Mouse (Mus musculus): ENCODE data around the gene Slc27a1. TPM values are rescaled to one million over a fixed set of nuclear protein-coding genes. Genes with fewer than 3 reads are reported as not detected.

Gene Slc27a1
- 183 and 191 TPM in 2 replicates for polyA plus RNA-seq (2012; rRNA removed)

DNA sequence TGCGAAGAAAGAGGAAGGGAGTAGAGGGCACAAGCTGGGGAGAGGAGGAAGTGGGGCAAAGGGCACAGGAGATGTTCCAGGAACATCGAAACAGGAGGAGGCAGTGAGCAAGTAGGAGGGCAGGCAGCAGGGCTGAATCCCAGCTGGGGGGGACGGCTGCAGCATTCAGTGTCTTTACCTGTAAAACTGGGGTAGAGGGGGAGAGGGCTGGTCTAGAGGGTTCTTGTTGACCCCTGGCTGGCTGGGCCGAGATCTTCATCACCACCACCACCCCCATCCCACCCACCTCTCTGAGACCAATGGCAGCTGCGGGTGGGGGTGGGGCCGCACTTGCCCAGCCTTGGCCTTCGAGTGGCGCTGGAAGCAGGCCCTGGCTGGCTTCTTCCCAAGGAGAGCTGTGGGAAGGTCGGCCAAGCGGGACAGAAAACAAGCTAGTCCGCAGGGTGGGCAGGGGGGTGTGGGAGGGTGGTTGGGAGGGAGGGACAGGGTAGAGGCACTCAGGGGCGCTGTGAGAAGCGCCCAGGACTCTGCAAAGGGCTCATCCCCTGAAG lies at the start of gene Slc27a1:
Slc27a1 (plus strand) TSS at position 496 of the 551 bp plus-strand sequence.
- peak in 1 of 2 experiments; percentile 77 for DNase-seq (ENCODE audit: extremely low spot score in 1 of 2, low spot score in 1 of 2)

DNA sequence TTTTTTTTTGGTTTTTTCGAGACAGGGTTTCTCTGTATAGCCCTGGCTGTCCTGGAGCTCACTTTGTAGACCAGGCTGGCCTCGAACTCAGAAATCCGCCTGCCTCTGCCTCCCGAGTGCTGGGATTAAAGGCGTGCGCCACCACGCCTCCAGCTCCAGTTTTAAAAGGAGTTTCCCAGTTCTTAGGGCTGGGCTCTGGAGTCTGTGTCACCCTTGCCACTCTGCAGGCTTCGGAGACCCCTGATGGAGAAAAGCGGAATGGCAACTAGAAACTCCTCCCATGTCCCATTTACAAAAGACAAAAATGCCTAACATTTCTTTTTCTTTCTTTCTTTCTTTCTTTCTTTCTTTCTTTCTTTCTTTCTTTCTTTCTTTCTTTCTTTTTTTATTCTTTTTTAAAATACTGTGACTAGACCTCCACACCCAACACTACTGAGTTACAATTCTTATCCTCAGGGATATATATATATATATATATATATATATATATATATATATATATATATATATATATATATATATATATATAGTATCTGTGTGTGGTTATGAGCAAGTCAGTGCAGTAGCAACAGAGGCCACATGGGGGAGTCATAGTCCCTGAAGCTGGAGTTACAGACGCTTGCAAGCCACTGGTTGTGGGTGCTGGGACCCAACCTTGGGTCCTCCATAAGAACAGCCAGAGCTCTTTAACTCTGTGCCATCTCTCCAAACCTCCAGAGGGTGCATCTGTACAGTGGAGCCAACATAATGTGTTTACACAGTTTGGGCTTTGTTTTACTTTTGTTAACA lies 49.5 kb upstream of the Slc27a1 start:
- DNase-seq (ENCODE audit: extremely low spot score in 1 of 2, low spot score in 1 of 2), result peak in 1 of 2 experiments; percentile 51

DNA sequence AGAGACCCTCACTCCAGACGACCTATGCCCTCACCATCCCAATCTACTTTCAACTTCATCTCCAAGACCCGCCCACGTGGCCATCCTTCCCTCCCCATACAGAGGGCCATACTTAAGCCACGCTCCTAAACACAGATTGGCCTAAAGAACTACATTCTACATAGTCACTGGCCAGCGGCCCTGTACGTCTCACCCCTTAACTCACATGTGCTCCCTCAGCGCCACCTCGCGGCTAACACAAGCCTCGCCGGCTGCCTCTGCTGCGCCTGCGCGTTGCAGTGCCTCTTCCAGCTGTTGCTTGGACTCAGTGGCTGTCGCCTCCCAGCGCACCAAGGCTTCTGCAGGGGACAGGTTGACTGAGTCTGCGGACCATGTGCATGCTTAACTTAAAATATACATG lies 47.0 kb upstream of the Slc27a1 start:
- peak; percentile 81 to 95 for DNase-seq (ENCODE audit: extremely low spot score in 1 of 2, low spot score in 1 of 2)

DNA sequence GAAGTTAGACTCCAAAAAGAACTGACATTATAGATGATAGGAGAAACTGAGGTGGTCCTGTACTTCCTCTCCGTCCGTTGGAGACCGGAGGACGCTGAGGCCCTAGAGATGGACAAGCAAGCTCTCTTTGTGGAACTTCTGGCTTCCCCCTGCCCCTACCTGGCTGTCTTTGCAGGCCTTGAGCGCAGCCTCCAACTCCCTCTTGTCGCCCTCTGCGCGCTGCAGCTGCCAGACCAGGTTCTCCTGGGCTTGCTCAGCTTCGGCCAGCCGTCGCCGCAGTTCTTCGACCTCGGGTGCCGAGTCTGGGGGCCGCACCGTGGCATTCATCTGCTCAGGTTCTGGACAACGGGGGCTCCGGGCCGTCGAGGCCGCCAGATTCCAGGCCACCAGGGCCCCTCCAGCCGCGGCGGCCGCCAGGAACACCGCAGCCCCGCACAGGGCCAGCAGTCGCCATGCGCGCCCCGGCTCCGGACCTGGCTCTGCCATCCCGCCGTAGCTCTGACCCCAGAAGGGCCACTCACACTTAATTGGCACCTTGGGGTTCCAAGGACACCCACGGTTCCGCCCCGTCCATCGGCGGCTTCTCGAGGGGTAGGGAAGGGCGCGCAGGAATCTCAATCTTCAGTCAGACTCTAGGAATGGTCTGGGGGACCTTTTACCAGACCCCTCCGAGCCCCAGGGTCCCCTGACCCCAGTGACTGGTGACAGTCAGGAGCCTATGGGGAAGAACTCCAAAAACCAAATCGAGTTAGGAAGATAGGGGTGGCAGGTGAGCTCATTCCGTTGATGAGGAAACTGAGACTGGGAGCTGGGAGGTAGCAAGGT lies 43.2 kb upstream of the Slc27a1 start, which contains the start of gene Ccdc194:
Ccdc194 (minus strand) TSS at position 486 of the 825 bp plus-strand sequence.
- no peak for DNase-seq (ENCODE audit: extremely low spot score in 1 of 2, low spot score in 1 of 2)

DNA sequence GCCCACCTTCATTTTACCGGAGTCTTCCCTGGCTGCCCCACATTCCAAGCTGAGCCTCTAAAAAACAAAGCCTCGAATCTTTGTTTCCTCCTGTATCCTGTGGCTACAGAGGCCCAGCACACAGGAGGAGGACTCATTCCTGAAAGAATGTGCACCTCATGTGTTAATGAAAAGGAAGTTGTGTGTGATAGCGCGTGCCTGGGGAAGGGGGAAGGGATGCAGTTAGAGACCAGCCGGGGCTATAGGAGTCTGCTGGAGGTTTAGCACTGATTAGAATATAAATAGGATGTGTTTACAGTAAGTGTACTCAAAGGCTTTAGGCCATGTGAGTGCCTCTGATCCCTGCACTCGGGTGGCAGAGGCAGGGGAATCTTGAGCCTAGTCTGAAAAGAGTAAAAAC lies 42.4 kb upstream of the Slc27a1 start:
- no peak for DNase-seq (ENCODE audit: extremely low spot score in 1 of 2, low spot score in 1 of 2)

DNA sequence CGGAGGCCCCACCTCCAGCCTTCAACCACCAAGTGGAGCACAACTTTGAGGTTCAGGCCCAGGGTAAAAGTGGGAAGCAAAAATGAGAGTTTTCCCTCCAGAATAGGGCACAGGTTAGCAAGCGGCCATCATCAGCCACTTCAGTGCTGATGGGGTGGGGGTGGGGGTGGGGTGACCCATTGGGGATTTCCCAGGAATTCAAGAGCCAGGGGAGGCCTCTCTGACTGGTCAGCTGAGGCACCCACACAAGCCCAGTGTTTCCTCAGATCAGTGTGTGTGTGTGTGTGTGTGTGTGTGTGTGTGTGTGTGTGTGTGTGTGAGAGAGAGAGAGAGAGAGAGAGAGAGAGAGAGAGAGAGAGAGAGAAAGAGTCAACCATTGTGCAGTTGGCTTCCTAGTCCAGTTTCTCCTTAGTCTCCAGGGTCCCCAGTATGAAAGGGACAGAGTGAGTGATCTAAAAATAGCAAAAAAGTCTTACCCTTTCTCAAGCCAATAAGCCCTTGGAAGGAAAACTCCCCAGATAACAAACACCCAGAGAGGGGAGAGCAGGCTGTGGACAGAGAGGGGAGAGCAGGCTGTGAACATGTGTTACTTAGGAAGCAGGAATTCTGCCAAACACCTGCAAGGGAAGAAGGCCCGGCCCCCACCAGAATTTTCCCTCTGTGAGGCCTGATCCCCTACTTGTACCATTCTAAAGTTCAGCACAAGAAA lies 41.4 kb upstream of the Slc27a1 start:
- DNase-seq (ENCODE audit: extremely low spot score in 1 of 2, low spot score in 1 of 2), result no peak

DNA sequence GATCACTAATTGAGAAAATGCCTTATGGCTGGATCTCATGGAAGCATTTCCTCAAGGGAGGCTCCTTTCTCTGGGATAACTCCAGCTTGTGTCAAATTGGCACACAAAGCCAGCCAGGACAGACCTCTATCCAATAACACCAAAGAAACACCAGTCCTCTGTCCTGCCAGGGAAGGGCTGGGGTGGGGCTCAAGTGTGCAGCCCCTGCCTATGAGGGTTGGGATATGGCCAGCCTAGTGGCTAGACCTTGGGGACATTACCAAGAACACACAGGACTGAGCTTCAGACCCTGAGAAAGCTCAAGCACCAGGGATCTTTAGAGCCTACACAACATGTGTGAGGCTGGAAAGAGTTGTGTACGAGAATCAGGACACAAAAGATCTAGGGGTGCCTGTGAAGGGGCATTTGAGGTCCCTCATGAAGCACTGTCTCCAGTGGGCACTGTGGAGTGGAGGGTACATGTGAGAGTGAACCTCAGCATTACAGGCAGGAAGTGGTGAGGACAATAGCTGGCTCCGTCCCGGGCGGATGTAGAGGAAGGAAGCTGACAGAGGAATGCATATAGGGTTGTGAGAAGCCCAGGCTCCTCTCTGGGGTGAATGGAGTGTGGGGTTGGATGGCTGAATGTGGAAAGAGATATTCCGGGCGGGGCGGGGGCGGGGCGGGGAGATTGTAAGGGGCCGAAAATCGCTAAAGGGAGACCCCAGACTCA lies 40.2 kb upstream of the Slc27a1 start:
- no peak for DNase-seq (ENCODE audit: extremely low spot score in 1 of 2, low spot score in 1 of 2)

DNA sequence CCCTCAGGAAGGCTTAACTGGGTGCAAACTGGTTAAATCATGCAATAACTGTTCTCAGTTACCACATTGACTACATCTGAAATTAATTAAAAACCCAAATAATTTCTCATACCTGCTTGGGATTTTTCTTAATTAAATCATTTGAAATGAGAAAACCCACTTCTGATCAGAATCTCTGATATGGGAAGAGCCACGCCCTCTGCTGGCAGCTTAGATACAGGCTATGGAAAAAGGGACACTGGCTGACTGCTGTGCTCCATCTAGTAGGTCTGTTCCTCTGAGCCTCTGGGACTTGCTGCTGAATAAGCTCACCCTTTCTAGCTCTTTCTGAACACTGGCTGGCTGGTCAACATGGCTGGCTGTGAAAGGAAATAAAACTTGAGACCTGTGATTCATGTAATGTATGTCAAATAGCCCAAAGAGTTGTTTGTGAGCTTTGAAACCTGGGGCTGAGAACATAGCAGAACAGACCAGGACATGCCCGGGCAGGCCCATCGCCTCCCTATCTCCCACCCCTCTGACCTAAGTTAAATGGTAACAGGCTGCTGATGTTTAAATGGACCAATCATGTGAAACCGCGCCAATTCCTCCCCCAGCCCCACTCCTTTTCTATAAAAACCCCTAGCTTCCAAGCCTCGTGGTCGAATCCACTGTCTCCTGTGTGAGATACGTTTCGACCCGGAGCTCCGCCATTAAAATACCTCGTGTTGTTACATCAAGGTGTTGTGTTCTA lies 37.8 kb upstream of the Slc27a1 start:
- DNase-seq (ENCODE audit: extremely low spot score in 1 of 2, low spot score in 1 of 2), result peak in 1 of 2 experiments; percentile 56

DNA sequence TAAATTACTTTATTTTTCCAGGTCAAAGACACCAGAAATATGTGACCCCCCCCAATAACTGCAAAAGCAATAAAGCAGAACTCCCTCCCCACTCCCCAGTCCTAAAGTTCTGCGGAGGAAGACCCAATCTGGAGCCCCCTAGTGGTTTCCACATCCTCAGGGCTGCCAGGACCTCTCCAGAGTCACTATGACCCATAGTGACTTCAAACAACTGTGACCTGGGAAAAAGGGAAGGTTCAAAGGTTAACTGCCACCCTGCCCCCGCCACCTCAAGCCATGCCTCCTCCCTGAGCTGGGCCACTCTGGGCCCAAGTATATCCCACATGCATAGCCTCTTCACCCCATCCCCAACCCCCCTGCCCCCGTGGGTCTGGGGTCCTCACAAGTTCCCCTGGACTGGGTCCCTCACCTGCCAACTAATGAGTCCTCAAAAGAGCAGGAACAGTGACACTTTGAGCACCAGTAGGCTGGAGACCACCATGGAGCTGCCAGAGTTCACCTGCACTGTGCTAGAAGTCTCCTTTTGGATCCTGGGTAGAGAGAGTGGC lies 34.3 kb upstream of the Slc27a1 start:
- no peak for DNase-seq (ENCODE audit: extremely low spot score in 1 of 2, low spot score in 1 of 2)

DNA sequence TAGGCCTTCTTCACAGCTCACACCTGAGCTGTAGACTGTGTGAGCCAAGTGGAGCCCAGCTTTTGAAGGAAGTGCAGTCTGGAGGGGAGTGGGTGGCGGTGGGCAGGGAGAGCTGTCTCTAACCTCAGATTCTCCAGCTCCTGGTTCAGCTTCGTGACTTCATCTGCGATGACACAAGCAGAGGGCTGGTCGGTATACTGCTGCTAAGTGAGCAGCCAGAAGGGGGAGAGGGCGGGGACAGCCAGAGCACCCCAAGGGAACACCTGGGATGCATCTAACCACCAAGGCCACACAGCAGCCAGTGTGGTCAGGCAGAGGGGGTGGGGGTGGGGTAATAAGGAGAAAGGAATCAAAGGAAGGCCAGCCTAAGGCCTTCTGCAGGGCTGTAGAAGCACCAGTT lies 33.0 kb upstream of the Slc27a1 start:
- no peak for DNase-seq (ENCODE audit: extremely low spot score in 1 of 2, low spot score in 1 of 2)

DNA sequence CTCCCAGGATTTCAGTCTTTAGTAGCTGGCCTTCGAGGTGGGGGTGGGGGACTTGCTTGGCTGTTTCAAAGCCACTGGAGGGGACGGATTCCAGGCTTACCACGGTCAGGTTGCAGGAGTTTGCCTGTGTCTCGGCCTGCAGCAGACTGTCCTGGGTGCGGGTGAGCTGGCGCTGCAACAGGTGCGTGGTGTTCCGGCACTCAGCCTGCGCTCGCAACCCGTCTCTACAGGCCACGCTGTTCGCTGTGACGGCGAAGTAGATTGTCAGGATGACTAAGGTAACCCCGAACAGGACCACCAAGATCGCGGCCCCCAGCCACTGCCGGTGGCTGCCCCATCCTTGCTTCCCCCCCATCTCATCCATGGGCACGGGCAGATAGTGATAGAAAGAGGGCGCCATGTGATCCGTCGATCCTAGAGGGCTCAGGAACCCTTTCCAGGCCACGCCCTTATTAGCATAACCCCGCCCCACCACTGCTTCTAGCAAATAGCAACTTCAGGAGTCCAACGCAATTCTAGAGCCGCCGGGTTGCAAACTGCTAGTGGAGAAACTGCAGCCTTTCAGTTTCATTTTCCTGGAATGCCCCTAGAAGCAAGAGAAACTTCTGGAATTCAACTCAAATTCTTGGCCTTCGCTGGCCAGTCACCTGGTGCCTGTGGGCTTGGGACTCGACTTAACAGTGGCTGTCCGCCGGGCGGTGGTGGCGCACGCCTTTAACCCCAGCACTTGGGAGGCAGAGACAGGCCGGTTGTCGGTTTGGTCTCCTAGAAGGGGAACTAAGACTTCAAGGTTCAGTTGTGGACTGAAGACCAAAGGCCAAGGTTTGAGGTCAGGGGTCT lies 31.4 kb upstream of the Slc27a1 start, which contains the start of gene Bst2:
Bst2 (minus strand) TSS at position 429 of the 840 bp plus-strand sequence.
- DNase-seq (ENCODE audit: extremely low spot score in 1 of 2, low spot score in 1 of 2), result peak in 1 of 2 experiments; percentile 51

DNA sequence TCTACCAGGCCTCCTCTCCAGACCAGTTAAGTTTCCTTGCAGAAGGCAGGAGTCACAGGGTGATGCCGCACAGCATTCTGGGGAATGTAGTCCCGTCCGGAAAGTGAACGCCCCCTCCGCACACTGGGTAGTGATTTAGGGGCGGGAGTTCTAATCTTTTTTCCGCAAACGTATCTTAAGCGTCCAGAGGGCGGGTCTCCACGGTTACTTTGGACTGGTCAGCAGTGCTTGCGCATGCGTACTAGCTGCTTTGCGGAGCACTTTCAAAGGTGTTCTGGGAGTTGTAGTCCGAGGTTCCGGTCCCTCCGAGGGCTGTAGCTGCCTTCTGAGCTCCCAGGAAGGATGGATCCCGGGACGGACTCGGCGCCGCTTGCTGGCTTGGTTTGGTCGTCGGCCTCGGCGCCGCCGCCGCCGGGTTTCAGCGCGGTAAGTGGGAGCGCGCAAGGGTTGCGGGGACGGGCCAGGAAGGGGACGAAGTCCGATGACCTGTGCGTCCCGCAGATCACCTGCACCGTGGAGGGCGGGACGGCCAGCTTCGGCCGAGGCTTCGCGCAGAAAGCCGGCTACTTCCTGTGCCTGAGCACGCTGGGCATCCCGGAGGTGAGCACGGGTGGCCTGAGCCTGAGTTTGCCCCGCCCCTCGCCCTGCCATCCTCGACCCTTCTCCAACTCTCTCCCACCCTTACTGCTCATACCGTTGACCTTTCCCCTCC lies 25.9 kb upstream of the Slc27a1 start, which contains the start of gene Mvb12a:
Mvb12a (plus strand) TSS at position 291 of the 712 bp plus-strand sequence.
- DNase-seq (ENCODE audit: extremely low spot score in 1 of 2, low spot score in 1 of 2), result peak; percentile 99

DNA sequence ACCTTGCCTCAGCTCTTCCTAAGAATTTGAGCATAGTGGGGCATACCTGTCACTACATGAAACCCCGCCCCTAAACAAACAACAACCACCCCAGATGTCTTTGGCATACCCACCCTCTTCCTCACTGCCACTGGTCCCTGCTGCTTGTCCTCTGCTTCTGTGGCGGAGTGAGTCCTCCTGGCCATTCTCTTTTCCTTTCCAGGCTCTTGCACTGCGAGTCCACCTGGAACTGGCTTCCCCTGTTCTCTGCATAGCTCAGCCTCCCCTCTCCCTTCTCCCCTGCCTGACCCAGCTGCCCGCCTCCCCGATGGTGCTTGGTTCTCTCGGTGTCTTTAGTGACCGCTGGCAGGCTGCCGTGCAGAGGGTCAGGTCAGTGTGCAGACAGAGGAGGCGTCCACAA lies 24.9 kb upstream of the Slc27a1 start:
- DNase-seq (ENCODE audit: extremely low spot score in 1 of 2, low spot score in 1 of 2), result no peak

DNA sequence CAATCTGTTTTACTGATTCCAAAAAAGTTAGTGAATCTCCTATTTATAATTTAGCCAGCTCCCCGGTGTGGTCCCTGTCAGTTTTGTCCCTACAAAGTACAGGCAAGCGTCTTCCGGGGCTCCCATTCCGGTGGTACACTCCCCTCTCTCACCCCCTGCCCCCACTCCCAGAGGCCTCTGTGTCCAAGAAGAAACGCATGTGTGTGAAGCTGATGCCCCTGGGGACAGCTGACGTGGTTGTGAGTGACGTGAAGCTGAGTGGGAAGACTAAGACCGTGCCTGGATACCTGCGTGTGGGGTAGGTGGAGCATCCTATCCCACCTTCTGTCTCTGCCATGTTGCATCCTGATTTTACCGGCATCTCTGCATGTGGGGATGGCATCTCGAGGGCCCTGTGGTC lies 23.6 kb upstream of the Slc27a1 start:
- no peak for DNase-seq (ENCODE audit: extremely low spot score in 1 of 2, low spot score in 1 of 2)

DNA sequence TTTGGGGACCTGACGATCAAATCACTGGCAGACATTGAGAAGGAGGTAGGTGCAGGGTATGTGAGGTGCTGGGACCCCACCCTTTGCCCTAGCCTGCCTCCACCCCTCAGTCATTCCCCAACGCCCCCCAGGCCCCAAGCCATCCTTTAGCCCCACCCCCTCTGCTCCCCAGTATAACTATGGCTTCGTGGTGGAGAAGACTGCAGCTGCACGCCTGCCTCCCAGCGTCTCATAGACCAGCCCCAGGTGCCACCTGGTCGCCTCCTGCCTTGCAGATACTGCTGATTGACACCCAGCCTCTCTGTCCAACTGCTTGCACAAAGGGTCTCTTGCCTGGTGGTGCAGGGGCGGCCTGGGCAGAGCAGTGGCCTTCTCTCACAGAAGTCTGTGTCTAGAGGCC lies 21.1 kb upstream of the Slc27a1 start:
- DNase-seq (ENCODE audit: extremely low spot score in 1 of 2, low spot score in 1 of 2), result no peak

DNA sequence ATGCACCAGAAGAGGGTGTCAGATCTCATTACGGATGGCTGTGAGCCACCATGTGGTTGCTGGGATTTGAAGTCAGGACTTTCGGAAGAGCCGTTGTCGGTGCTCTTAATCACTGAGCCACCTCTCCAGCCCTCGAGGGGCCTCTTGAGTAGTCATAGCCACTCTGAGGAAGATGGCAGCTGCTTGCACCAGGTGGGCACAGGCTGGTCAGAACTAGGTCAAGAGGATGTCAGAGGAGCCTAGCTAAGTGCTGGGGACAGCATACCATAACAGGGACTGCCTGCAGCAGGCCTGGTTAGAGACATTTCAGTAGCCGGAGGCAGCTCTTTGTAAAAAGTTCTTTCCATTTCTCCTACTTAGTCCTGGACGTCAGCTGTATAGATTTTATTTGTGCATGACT lies 17.9 kb upstream of the Slc27a1 start:
- DNase-seq (ENCODE audit: extremely low spot score in 1 of 2, low spot score in 1 of 2), result no peak

DNA sequence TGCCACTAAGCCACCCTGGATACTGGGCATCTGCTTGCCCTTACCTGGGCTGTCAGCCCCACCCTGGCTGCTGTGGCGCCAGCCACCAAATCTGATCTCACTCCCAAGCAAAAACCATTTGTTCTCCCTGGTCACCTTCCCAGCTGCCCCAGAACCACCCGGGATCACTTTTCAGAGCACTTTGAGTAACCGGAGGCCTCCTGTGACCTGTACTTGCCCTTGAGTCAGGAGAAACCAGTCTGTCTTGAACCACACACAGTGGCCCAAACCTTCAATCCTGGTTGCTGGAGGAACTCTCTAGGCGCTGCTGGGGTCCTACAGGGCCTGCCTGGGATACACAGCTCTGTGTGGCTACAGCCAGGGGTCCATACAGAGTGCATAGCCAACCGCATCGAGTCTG lies 15.9 kb upstream of the Slc27a1 start:
- no peak for DNase-seq (ENCODE audit: extremely low spot score in 1 of 2, low spot score in 1 of 2)
